Mouse (Mus musculus) macrophage (primary cell): ENCODE data around the gene Ndufv1. TPM values are rescaled to one million over a fixed set of nuclear protein-coding genes. Genes with fewer than 3 reads are reported as not detected.
"Not testable (repeated sequence)": the region's sequence is repeated elsewhere in the genome, so short reads cannot be mapped to it uniquely, and the experiment has no call there.

Experiments
- H3K27ac ChIP-seq: fragments of 350-480 bp; formaldehyde crosslinking; 2 replicates; pipeline ENCODE4 v1.9.0; 2021
- H3K36me3 ChIP-seq: fragments of 350-480 bp; formaldehyde crosslinking; 2 replicates; pipeline ENCODE4 v1.9.0; 2021; ENCODE audit errors: inconsistent target
- H3K4me3 ChIP-seq: fragments of 350-480 bp; formaldehyde crosslinking; 2 replicates; pipeline ENCODE4 v1.9.0; 2021; ENCODE audit errors: inconsistent target
- H3K79me2 ChIP-seq: fragments of 350-480 bp; formaldehyde crosslinking; 2 replicates; pipeline ENCODE4 v1.9.0; 2021; ENCODE audit errors: inconsistent target
- WGBS: methylation state at CpG from one replicate; pipeline ENCODE4 v1.1.7; 2026; ENCODE audit warnings: inconsistent platforms; ENCODE audit not compliant: missing documents; 5-methylcytosine and 5-hydroxymethylcytosine counted together
- polyA plus RNA-seq: library from polyadenylated mRNA; stranded (reverse); fragments of 250-400 nt; gene quantifications from 3 replicates; pipeline ENCODE4 v1.2.4, GENCODE M21; 2018; ENCODE audit warnings: inconsistent platforms

Ndufv1 gene
- polyA plus RNA-seq, 1 experiment from 2014 or later: 35.8 TPM

GRCm38 (mm10) chr19:4051741-4052515 lies 39.3 kb upstream of the Ndufv1 start:
- WGBS: 59% methylated on average over 10 of the region's 10 CpGs
- Histone ChIP-seq H3K4me3 (no peak overlapping the region), H3K27ac (no peak overlapping the region), H3K36me3 (no peaks in the 10 kb centered on the region), H3K79me2 (no peaks in the 10 kb centered on the region)

GRCm38 (mm10) chr19:4051016-4051415 lies 38.4 kb upstream of the Ndufv1 start:
- Histone ChIP-seq H3K36me3 (no peaks in the 10 kb centered on the region), H3K79me2 (no peaks in the 10 kb centered on the region), H3K27ac (no peak overlapping the region), H3K4me3 (no peak overlapping the region)
- WGBS: 100% methylated on average over 4 of the region's 5 CpGs

GRCm38 (mm10) chr19:4049069-4049468 lies 36.5 kb upstream of the Ndufv1 start:
- H3K4me3 ChIP-seq, H3K79me2 ChIP-seq, H3K27ac ChIP-seq, H3K36me3 ChIP-seq: not testable (repeated sequence)
- 81% methylated on average over 5 of the region's 5 CpGs for WGBS

GRCm38 (mm10) chr19:4047859-4048258 lies 35.3 kb upstream of the Ndufv1 start:
- no peaks in the 10 kb centered on the region for H3K36me3 ChIP-seq
- no peak overlapping the region for H3K4me3 ChIP-seq
- 19% methylated on average over 4 of the region's 4 CpGs for WGBS
- H3K79me2 ChIP-seq: no peaks in the 10 kb centered on the region
- no peak overlapping the region for H3K27ac ChIP-seq

GRCm38 (mm10) chr19:4046866-4047254 lies 34.3 kb upstream of the Ndufv1 start:
- no peaks in the 10 kb centered on the region for H3K36me3 ChIP-seq
- 85% methylated on average over 8 of the region's 8 CpGs for WGBS
- no peak overlapping the region for H3K27ac ChIP-seq
- no peak overlapping the region for H3K4me3 ChIP-seq
- no peaks in the 10 kb centered on the region for H3K79me2 ChIP-seq

- WGBS: 61% methylated on average over 16 of the region's 16 CpGs
- H3K36me3 ChIP-seq: no peaks in the 10 kb centered on the region
- no peak within 1 kb of the TSS for H3K27ac ChIP-seq
- H3K4me3 ChIP-seq: no peak within 1 kb of the TSS
- no peaks in the 10 kb centered on the region for H3K79me2 ChIP-seq
Measured at GRCm38 (mm10) chr19:4045966-4046865, 33.6 kb upstream of the Ndufv1 start, which contains the start of gene Gstp2. Gene Gstp2, minus strand, starts transcription at chr19:4046023.

GRCm38 (mm10) chr19:4044109-4044508 lies 31.5 kb upstream of the Ndufv1 start:
- H3K27ac ChIP-seq, H3K79me2 ChIP-seq, H3K36me3 ChIP-seq, H3K4me3 ChIP-seq: not testable (repeated sequence)
- 51% methylated on average over 5 of the region's 5 CpGs for WGBS

GRCm38 (mm10) chr19:4042124-4042523 lies 29.5 kb upstream of the Ndufv1 start:
- no peaks in the 10 kb centered on the region for H3K36me3 ChIP-seq
- H3K4me3 ChIP-seq: no peak overlapping the region
- no peak overlapping the region for H3K27ac ChIP-seq
- WGBS: 92% methylated on average over 14 of the region's 14 CpGs
- H3K79me2 ChIP-seq: no peaks in the 10 kb centered on the region

- H3K27ac ChIP-seq, H3K36me3 ChIP-seq, H3K79me2 ChIP-seq, H3K4me3 ChIP-seq: not testable (repeated sequence)
- 93% methylated on average over 3 of the region's 4 CpGs for WGBS
Measured at GRCm38 (mm10) chr19:4041500-4041899, 28.9 kb upstream of the Ndufv1 start.

GRCm38 (mm10) chr19:4040941-4041340 lies 28.3 kb upstream of the Ndufv1 start:
- WGBS: 94% methylated on average over 3 of the region's 5 CpGs
- not testable (repeated sequence) for H3K79me2 ChIP-seq, H3K27ac ChIP-seq, H3K4me3 ChIP-seq, H3K36me3 ChIP-seq

GRCm38 (mm10) chr19:4037788-4038232 lies 25.2 kb upstream of the Ndufv1 start, which contains the start of gene Gstp1:
Gene Gstp1, minus strand, starts transcription at chr19:4037985.
- 5% methylated on average over 26 of the region's 26 CpGs for WGBS
- Histone ChIP-seq H3K36me3 (no peaks in the 10 kb centered on the region), H3K79me2 (no peaks in the 10 kb centered on the region), H3K4me3 (peak within 1 kb of the TSS; percentile 8; the same call in 1 of the 2 replicates), H3K27ac (no peak within 1 kb of the TSS)

GRCm38 (mm10) chr19:4037154-4037787 lies 24.7 kb upstream of the Ndufv1 start:
- not testable (repeated sequence) for H3K27ac ChIP-seq, H3K36me3 ChIP-seq, H3K79me2 ChIP-seq
- WGBS: 35% methylated on average over 7 of the region's 8 CpGs
- H3K4me3 ChIP-seq: peak overlapping the region; percentile 8; the same call in 1 of the 2 replicates

GRCm38 (mm10) chr19:4036327-4037045 lies 23.9 kb upstream of the Ndufv1 start:
- Histone ChIP-seq H3K27ac (no peak overlapping the region), H3K36me3 (no peaks in the 10 kb centered on the region), H3K79me2 (no peaks in the 10 kb centered on the region), H3K4me3 (no peak overlapping the region)
- 85% methylated on average over 12 of the region's 12 CpGs for WGBS

- Histone ChIP-seq H3K36me3 (no peaks in the 10 kb centered on the region), H3K4me3 (no peak overlapping the region), H3K27ac (no peak overlapping the region), H3K79me2 (no peaks in the 10 kb centered on the region)
- WGBS: 86% methylated on average over 5 of the region's 5 CpGs
Measured at GRCm38 (mm10) chr19:4033742-4034141, 21.1 kb upstream of the Ndufv1 start.
